Mouse (Mus musculus) liver, postnatal 0 days (tissue): ENCODE measurements around the gene Pcp4l1.

Source experiments
- CTCF ChIP-seq: sonication (generic); IDR thresholded peaks from 2 replicates; pipeline ENCODE4 v1.5.1; 2016; ENCODE audit warnings: antibody characterized with exemption, low read depth
- EP300 ChIP-seq: IDR thresholded peaks from 2 replicates; pipeline ENCODE4 v1.6.1; 2016; ENCODE audit warnings: antibody characterized with exemption, low read depth, mild to moderate bottlenecking

- TF ChIP-seq CTCF: no peak
- TF ChIP-seq EP300: no peak
Measured at GRCm38 (mm10) chr1:171189046-171189445, 7.0 kb downstream of the Pcp4l1 start.
